Mouse (Mus musculus): ENCODE data around the gene Hist1h1d.
"Not testable (repeated sequence)": the region's sequence is repeated elsewhere in the genome, so short reads cannot be mapped to it uniquely, and the experiment has no call there.

The Hist1h1d gene

DNA sequence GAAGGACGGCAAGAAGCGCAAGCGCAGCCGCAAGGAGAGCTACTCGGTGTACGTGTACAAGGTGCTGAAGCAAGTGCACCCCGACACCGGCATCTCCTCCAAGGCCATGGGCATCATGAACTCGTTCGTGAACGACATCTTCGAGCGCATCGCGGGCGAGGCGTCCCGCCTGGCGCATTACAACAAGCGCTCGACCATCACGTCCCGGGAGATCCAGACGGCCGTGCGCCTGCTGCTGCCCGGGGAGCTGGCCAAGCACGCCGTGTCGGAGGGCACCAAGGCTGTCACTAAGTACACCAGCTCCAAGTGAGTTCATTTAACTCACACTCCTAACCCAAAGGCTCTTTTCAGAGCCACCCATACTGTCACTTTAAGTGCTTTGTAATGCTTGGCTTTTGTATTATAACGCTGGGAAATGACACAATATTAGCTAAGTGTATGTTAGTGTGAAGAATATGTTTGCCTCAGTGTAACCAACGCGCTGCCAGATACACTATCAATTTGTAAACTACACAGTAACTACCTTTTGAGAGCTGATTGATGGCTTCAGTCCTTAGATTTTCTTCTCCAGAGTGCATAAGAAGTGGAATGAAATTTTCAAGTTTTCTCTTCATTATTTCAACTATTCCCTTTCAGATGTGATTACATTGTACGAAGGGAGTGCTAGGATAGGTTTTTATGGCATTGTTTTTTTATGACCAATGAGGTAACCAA, 18.6 kb downstream of the Hist1h1d start:
- DNase-seq (ENCODE audit: low read depth in 1 of 2, low spot score in 2 of 2), result not testable (repeated sequence)

DNA sequence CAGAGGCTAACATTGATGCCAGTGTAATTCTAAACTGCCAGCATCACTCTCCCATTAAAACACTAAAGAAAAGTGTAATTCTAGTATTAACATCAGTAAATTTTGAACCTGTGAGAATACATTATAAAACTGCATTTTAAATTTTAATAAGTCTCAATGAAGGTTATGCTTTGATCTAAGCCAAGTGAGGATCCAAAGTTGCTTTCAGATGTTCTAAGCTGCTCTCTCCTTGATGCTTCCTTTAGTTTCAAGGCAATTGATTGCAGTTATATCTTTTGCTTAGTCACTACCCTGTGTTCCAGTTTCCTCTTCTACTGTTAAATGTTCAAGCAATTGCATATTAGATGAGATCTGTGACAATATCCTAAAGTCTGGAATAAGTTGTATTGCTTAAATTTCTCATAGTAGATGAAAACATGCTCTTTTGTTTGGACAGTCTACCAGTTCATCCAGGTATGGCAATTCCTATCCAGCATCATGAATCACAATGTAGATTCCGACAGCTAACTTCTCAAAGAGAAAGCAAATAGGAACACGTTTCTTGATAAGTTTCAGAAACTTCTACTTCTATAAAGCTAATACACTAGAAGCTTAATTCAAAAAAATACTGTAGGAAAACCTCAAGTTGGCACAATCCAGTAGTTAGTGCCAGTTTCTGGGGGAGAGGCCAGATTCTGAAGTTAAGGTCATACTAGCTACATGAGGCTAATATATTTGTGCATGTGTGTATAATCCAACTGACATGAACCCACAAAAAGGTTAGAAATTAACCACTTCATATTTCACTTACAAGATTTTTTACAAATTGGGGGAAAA, 19.4 kb downstream of the Hist1h1d start:
- no peak for DNase-seq (ENCODE audit: low read depth in 1 of 2, low spot score in 2 of 2)

DNA sequence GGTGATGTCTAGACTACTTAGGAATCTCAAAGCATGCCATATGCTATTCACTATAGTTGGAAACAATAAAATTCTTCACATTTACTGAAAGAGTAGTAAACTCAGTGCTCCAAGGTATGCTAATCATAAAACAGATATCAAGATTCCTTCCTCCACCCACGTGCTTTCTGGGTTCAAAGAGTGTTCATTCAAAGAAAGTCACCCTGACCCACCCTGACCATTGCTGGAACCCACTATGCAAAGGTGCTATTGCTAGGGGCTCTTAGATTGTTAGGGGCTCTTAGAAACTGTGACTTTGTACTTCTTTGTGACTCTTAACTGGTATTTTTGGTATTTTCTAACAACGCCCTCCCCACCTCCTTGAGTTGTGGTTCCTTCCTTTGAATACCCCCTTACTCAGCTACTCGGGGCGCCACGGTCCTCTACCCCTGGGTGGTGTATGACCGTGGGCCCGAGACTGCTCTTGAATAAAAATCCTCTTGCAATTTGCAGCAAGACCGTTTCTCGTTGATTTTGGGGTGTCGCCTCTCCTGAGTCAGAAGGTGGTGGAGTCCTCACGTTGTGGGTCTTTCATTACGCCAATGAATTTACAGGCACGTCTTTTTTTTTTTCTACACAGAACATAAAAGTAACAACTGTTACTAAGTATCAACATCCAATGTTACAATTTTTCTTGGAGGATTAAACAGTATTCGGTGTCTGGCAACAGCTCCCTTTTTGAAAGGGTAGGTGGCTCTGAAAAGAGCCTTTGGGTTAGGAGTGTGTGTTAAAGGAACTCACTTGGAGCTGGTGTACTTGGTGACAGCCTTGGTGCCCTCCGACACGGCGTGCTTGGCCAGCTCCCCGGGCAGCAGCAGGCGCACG, 20.2 kb downstream of the Hist1h1d start:
- DNase-seq (ENCODE audit: low read depth in 1 of 2, low spot score in 2 of 2), result not testable (repeated sequence)

- DNase-seq (ENCODE audit: low read depth in 1 of 2, low spot score in 2 of 2), result peak; percentile 82 to 87
These were observed 20.9 kb downstream of the Hist1h1d start, which contains the start of the genes Hist1h2bf and Hist1h2ad for GRCm38 (mm10) chr13:23573898-23574524. TSS of gene Hist1h2bf (minus strand) at chr13:23574196. TSS of gene Hist1h2ad (plus strand) at chr13:23574381.

- DNase-seq (ENCODE audit: low read depth in 1 of 2, low spot score in 2 of 2), result not testable (repeated sequence)
These were observed 21.6 kb downstream of the Hist1h1d start for GRCm38 (mm10) chr13:23574546-23575170.

- peak in 1 of 2 experiments; percentile 61 for DNase-seq (ENCODE audit: low read depth in 1 of 2, low spot score in 2 of 2)
These were observed 22.3 kb downstream of the Hist1h1d start, which contains the start of gene Hist1h3d for GRCm38 (mm10) chr13:23575271-23575851. TSS of gene Hist1h3d (plus strand) at chr13:23575763.

DNA sequence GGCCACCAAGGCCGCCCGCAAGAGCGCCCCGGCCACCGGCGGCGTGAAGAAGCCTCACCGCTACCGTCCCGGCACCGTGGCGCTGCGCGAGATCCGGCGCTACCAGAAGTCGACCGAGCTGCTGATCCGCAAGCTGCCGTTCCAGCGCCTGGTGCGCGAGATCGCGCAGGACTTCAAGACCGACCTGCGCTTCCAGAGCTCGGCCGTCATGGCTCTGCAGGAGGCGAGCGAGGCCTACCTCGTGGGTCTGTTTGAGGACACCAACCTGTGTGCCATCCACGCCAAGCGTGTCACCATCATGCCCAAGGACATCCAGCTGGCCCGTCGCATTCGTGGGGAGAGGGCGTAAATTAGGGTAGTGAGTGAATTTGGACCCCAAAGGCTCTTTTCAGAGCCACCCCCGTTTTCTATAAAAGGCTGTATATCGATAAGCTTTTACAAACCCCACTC, 22.8 kb downstream of the Hist1h1d start:
- DNase-seq (ENCODE audit: low read depth in 1 of 2, low spot score in 2 of 2), result not testable (repeated sequence)

- no peak for DNase-seq (ENCODE audit: low read depth in 1 of 2, low spot score in 2 of 2)
These were observed 23.4 kb downstream of the Hist1h1d start for GRCm38 (mm10) chr13:23576351-23576881.

- no peak for DNase-seq (ENCODE audit: low read depth in 1 of 2, low spot score in 2 of 2)
These were observed 24.0 kb downstream of the Hist1h1d start for GRCm38 (mm10) chr13:23576906-23577639.

DNA sequence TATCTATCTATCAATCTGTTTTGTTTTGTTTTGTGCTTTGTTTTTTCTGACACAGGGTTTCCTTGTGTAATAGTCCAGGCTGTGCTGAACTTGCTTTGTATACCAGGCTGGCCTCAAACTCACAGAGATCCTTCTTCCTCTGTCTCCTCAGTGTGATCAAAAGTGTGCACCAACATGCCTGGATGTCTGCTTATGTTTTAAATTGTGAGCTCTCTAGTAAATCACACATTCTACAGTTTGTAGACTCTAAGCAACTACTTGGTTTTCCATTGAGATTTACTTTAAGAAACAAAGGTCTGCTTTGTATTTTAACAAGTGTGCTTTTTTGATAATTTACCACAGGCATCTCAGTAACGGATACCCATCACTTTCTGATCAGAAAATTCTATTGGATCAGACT, 24.8 kb downstream of the Hist1h1d start:
- DNase-seq (ENCODE audit: low read depth in 1 of 2, low spot score in 2 of 2), result no peak

DNA sequence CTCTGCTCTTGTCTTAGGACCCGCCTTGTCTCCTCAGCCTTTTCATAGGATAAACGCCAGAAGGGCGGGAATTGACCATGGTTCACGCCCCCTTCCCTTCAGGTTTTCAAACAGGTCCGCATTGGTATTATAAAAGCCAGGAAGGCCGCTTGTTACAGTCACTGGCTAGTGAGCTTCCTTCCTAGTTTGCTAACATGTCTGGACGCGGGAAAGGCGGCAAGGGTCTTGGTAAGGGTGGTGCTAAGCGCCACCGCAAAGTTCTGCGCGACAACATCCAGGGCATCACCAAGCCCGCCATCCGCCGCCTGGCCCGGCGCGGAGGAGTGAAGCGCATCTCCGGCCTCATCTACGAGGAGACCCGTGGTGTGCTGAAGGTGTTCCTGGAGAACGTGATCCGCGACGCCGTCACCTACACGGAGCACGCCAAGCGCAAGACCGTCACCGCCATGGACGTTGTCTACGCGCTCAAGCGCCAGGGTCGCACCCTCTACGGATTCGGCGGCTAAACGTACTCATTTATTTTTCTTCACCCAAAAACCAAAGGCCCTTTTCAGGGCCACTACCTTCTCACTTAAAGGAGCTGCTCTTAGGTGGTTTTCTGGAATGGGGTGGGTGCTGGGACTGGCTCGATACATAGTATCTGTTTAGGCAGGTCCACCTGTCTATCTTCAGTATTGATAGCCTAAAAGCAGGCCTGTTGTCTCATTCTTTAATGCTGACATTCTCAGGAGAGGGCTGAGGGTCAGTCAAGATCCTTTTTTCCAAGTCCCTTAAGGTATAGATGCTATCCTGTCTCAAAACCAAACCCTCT, 28.6 kb downstream of the Hist1h1d start, which contains the start of gene Hist1h4d:
Gene Hist1h4d, plus strand, starts transcription at position 191 of the 811 bp plus-strand sequence.
- DNase-seq (ENCODE audit: low read depth in 1 of 2, low spot score in 2 of 2), result peak; percentile 87 to 93

DNA sequence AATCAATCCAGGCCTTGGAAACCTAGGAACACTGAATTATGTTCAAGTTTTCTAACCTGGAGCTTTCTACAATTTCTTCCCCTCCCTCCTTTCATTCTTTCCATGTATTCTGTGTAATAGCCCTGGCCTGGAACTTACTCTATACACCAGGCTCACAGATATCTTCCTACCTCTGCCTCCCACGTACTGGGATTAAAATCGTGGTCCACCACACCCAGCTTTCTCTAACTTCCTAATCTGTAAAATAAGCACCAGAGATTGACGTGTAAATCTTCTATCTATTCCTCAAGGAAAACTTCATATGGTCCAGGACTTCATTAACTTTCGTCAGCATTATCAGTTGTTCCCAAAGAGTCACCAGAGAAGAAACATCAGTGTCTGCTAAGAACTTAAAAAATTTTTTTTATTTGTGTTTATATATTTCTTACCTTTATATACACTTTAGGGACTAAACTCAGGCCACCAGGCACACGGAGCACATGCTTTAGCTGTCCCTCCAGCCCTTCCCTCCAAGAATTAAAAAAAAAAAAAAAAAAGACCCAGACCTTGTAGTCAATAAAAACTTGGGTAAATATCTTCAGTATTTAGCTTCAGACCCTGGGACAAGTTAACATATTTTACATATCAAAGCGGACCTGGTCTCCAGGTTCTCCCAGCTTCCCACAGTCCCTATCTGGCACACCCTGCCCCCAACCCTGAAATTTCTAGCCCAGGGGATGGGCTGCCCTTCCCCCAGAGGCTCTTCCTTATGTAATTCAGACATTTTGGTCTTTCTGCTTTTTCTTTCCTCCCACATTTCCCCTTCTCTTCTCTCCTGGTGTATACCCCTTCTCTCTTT, 29.4 kb downstream of the Hist1h1d start:
- DNase-seq (ENCODE audit: low read depth in 1 of 2, low spot score in 2 of 2), result no peak

DNA sequence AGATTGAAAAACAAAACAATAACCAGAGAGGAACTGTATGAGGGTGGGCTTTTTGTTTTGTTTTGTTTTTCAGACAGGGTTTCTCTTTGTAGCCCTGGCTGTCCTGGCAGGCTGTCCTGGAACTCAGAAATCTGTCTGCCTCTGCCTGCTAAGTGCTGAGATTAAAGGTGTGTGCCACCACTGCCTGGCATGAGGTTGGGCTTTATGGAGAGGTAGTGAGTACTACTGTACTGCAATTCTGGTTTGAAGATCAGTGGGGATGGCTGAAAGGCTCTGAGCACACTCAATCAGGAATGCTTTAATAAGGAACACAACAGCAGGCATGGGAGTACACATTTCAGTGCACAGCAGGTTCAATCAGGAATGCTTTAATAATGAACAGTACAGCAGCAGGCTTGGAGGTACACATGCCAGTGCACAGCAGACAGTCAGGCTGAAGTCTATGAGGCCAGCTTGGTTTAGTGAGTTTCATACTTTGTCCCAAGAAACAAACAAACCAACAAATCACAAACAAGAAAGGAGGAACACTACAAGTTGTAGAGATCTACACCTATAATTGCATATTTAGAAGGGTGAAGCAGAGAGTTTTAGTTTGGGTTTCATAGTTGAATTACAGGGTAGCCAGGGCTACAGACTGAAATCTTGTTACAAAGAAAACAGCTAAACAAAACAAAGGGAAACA, 30.5 kb downstream of the Hist1h1d start:
- DNase-seq (ENCODE audit: low read depth in 1 of 2, low spot score in 2 of 2), result no peak

GRCm38 (mm10) chr13:23584331-23584730, 31.3 kb downstream of the Hist1h1d start:
- no peak for DNase-seq (ENCODE audit: low read depth in 1 of 2, low spot score in 2 of 2)

GRCm38 (mm10) chr13:23585029-23585441, 32.0 kb downstream of the Hist1h1d start:
- DNase-seq (ENCODE audit: low read depth in 1 of 2, low spot score in 2 of 2), result peak in 1 of 2 experiments; percentile 69

- DNase-seq (ENCODE audit: low read depth in 1 of 2, low spot score in 2 of 2), result peak; percentile 64 to 66
These were observed 32.5 kb downstream of the Hist1h1d start for GRCm38 (mm10) chr13:23585442-23586098.

Measured in monocyte, adult 2 months (primary cell).